Mouse (Mus musculus): ENCODE data around the gene Heatr1.
A peak's percentile ranks its signal among the peaks of the same experiment; 100 is the strongest.
"Not testable (repeated sequence)": the region's sequence is repeated elsewhere in the genome, so short reads cannot be mapped to it uniquely, and the experiment has no call there.

Heatr1 gene

GRCm38 (mm10) chr13:12454686-12455390 lies 60.0 kb downstream of the Heatr1 start:
- DNase-seq (ENCODE audit: low spot score in 2 of 2): no peak

DNA sequence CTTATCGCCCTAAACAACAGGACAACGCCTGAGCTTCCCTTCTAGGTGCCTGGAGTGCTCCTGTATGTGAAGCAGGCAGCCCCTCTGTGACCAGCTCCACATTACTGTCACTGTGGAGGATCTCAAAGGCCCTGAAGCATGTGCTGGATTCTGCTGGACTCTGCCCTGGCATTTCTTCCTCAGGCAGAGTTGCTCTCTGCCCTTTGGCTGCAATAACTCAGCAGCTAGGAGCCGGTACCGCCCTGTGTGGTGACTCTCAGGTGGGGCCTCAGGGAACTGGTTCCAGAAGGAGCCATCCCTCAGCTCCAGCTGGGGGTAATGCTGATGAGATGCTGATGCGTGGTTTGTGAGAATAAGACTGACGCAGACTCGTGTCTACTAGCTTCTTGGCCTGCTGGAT lies 61.9 kb downstream of the Heatr1 start:
- no peak for DNase-seq (ENCODE audit: low spot score in 2 of 2)

- DNase-seq (ENCODE audit: low spot score in 2 of 2): peak; percentile 70 to 84
These were observed 65.6 kb downstream of the Heatr1 start for GRCm38 (mm10) chr13:12460443-12460842.

DNA sequence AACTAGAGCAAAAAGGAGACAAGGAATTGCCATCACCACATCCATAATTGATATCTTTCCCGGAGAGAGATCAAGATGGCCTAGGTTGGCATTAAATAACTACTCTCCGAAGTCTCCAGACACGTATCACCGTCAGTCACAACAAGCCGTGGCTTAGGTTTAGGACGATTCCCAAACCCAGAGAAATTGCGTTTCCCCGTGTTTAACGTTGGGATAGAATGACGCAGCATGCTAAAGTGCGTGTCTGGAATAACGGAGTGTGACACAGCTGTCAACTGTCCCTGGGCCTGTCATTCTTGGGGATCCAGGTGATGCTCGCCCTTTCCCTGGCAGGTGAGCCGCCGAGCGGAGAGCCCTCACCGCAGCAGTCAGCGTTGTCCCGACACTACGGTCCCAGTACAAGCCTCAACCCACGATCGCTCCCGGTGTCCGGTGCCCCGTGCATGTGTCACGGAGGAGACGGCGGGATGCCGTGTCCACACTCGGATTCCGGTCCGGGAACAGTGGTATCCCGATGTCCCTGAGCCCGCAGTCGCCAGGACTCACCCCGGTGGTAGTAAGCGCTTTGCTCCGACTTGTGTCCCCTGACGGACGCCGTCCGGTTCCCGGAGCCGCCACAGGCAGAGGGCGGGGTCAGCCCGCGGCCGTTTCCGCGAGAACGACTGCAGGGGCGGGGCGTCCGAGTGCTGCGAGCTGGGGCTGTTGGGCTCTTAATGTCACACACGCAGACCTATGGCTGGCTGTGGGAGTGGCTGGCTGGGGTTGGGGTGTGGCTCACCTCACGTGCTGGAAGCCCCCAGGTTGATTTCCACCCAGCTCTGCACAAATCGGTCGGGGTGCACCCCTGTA lies 66.3 kb downstream of the Heatr1 start:
- peak; percentile 90 to 94 for DNase-seq (ENCODE audit: low spot score in 2 of 2)

DNA sequence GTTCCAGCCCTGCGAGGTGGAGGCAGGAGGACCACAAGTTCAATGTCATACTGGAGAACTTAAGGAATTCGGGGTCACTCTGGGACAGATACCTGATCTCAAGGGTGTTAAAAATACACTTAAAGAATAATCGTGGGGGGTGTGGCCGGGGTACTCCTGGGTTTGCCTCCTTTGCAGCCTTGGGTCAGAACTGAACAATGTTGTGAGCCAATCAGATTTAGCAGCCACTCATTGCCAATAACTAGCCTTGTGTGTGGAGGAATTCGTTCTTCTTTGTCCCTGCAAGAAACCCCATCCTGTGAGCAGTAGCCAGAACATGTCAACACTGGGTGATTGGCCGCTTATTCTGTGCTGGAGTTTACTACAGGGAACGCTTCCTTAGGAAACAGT lies 66.9 kb downstream of the Heatr1 start:
- no peak for DNase-seq (ENCODE audit: low spot score in 2 of 2)

GRCm38 (mm10) chr13:12462623-12463022 lies 67.8 kb downstream of the Heatr1 start:
- DNase-seq (ENCODE audit: low spot score in 2 of 2): no peak

DNA sequence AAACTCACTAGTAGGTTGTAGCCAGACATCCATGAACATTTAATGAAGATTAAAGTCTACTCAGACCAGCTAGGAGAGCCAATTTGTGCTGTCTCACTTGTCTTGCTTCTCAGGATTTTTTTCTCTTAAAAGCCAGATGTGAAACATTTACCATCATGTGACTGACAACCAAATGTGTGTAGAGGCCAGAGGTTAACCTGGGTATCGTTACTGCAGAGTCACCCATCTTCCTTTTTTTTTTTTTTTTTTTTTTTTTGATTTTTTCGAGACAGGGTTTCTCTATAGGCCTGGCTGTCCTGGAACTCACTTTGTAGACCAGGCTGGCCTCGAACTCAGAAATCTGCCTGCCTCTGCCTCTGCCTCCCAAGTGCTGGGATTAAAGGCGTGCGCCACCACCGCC lies 69.3 kb downstream of the Heatr1 start:
- DNase-seq (ENCODE audit: low spot score in 2 of 2): not testable (repeated sequence)

- DNase-seq (ENCODE audit: low spot score in 2 of 2): no peak
These were observed 70.0 kb downstream of the Heatr1 start, which contains the start of gene Lgals8 for GRCm38 (mm10) chr13:12464844-12465243. Gene Lgals8, minus strand, starts transcription at chr13:12464944.

GRCm38 (mm10) chr13:12468488-12468887 lies 73.7 kb downstream of the Heatr1 start:
- peak in 1 of 2 experiments; percentile 69 for DNase-seq (ENCODE audit: low spot score in 2 of 2)

DNA sequence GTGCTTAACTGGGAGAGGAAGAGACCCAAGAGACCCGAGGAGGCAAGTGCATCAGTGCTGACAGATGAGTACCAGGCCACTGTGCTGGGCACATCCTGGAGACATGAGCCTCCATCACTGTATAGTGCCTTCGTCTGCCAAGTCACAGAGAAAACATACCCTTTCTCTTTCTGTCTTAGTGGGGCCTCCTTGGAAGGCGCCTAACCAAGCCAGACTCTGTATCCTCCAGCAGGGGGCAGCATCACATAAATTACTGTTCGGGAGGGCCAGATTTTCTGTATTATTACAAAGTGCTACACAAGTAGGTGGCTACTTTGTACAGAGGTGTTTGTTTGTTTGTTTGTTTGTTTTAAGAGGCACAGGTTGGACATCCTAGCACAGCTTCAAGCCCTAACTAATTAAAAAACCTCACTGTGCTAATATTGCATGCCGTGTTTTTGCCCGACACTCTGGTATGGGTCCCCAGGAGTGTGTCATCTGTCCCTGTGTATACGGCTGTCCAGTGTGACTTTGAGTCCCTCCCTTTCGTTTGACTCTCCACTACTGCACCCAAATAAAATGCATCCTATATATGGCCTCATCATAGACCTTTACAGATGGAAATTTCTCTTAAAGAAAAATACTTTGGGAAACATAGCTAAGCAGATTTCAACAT lies 79.0 kb downstream of the Heatr1 start:
- peak; percentile 66 to 86 for DNase-seq (ENCODE audit: low spot score in 2 of 2)

DNA sequence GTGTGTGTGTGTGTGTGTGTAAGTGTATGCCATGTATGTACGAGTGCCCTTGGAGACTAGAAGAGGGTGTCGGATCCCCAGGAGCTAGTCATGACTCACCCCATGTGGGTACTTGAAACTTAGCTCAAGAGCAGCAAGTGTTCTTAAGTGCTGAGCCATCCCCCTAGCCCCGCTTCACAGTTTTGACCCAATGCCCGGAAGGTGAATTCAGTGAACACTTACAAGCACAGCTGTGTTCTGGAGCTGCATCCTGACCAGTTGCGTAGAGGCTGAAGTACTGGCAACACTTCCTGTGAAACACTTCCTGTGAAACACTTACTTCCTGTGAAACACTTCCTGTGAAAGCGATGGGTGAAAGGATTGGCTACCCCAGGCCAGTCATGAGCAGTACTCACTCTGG lies 80.4 kb downstream of the Heatr1 start:
- DNase-seq (ENCODE audit: low spot score in 2 of 2): peak; percentile 20 to 32

DNA sequence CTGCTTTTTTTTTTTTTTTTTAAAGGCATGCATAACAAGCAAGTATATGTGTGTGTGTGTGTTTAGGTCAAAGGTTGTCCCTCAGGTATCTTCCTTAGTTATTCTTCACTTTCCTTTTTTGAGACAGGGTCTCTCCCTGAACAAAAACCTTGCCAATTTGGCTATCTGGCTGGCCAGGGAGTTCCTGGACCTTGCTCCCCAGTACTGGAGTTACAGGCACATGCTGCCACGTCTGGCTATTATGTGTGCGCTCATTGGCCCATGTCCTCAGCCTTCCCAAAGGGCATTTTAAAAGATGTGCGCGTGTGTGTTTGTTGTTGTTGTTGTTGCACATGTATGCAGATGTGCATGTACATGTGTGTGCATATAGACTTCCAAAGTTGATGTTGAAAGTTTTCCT lies 82.1 kb downstream of the Heatr1 start:
- no peak for DNase-seq (ENCODE audit: low spot score in 2 of 2)

- no peak for DNase-seq (ENCODE audit: low spot score in 2 of 2)
These were observed 83.5 kb downstream of the Heatr1 start for GRCm38 (mm10) chr13:12478301-12478700.

- DNase-seq (ENCODE audit: low spot score in 2 of 2): no peak
These were observed 85.0 kb downstream of the Heatr1 start for GRCm38 (mm10) chr13:12479802-12480201.

- no peak for DNase-seq (ENCODE audit: low spot score in 2 of 2)
These were observed 90.4 kb downstream of the Heatr1 start for GRCm38 (mm10) chr13:12485197-12485596.

DNA sequence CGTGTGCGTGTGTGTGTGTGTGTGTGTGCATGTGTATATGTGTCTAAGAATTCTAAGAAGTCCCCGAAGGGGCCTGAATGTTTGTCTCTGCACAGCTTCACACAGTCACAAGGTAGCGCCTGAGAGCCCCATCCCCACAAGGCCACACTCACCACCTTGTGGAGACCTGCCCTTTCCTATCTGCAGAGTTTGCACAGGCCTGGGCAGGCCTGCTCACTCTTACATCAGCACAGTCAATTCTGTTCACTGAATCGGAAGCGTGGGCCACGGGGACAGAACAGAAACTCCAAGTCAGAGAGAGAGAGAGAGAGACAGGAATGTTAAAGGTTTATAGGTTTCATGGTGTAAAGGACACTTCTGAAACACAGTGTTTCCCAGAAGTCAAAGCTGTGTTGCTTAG lies 90.8 kb downstream of the Heatr1 start:
- DNase-seq (ENCODE audit: low spot score in 2 of 2): no peak

Data from natural killer cell, adult 2 months (primary cell).